Mouse (Mus musculus): ENCODE data around the gene Vsig10. TPM values are rescaled to one million over a fixed set of nuclear protein-coding genes. Genes with fewer than 3 reads are reported as not detected.
"Not testable (repeated sequence)": the region's sequence is repeated elsewhere in the genome, so short reads cannot be mapped to it uniquely, and the experiment has no call there.

The Vsig10 gene
- 1 to 10 TPM; 7.2 to 7.7 TPM for total RNA-seq (2021)
- long read RNA-seq, experiment 1, partial matches to known transcripts: 0 of 2 reads
- long read RNA-seq, experiment 1, other reads (novel, unspliced or antisense): 2 of 2 reads
- long read RNA-seq, experiment 2, partial matches to known transcripts: 0 of 1 reads
- long read RNA-seq, experiment 2, other reads (novel, unspliced or antisense): 1 of 1 reads

- peak; percentile 80 to 86 for DNase-seq
Measured at GRCm38 (mm10) chr5:117318741-117319629, at the start of gene Vsig10. Vsig10 (plus strand) TSS chr5:117319083.

DNA sequence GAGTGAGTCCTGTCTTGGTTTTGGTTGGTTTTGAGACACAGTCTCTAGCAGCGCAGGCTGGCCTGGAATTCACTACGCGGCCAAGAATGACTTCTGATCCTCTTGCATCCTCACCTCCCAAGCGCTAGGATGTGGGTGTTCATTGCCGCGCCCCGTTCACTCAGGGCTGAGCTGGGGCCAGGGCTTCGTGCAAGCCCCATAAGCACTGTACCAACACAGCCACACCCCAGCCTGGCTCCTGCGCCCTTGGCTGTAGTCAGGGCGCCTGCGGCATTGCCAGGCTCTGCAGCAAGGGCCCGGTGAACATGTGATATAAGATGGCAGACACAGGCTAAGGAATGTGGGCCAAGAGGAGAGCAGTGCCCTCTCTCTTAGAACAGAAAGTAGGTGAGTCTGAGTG is 49.5 kb upstream of the Vsig10 start:
- no peak for DNase-seq

DNA sequence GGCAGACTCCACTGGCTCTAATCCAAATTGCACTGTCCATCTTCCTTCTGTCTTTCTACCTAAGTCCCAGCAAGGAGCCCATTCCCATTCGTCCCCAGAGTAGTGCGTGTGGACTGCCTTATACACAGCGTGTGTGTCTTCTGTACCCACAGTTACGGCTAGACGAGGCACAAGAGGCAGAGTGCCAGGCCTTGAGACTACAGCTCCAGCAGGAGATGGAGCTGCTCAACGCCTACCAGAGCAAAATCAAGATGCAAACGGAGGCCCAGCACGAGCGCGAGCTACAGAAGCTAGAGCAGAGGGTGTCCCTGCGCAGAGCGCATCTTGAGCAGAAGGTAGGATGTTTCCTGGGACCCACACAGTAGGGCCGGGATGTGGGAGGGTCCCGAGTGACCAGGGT is 46.9 kb upstream of the Vsig10 start:
- no peak for DNase-seq

- DNase-seq: peak in 1 of 2 experiments; percentile 25
Measured at GRCm38 (mm10) chr5:117274817-117275216, 44.1 kb upstream of the Vsig10 start.

- DNase-seq: no peak
Measured at GRCm38 (mm10) chr5:117277784-117278183, 41.1 kb upstream of the Vsig10 start.

GRCm38 (mm10) chr5:117278809-117279668 is 39.8 kb upstream of the Vsig10 start:
- DNase-seq: peak; percentile 42 to 56

DNA sequence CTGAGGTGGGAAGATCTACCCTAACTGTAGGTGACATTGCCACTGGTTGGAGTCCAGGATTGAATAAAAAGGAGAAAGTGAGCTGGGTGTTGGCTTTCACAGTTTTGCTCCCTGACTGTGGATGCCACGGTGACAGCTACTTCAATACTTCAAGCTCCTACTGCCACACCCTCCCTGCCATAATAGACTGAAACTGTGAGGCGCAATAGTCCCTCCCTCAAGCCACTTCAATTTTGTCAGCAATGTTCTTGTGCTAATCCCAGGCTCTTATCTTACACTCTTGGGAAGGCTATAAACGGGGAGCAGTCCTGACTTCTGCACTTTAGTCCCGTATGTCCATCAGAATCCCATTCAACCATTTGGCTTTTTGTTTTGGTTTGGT is 39.2 kb upstream of the Vsig10 start:
- no peak for DNase-seq

DNA sequence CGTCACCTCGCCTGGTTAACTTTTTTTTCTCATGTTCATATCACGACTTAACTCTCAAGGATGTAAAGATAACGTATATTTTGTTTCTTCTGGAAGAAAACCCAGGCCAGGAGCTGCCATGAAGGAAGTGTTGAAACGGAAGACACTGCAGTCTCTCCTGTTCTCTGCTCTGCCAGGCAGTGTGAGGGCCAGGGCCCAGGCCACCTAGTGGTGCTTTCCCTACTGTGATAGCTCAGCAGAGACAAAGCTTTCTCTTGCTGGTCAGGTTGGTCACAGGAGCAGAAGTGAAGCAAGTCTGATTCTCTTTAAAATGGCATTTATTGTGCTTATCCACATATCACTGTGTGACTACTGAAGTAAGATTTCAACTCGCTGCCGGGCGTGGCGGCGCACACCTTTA is 37.3 kb upstream of the Vsig10 start:
- no peak for DNase-seq

- no peak for DNase-seq
Measured at GRCm38 (mm10) chr5:117282360-117282759, 36.5 kb upstream of the Vsig10 start.

DNA sequence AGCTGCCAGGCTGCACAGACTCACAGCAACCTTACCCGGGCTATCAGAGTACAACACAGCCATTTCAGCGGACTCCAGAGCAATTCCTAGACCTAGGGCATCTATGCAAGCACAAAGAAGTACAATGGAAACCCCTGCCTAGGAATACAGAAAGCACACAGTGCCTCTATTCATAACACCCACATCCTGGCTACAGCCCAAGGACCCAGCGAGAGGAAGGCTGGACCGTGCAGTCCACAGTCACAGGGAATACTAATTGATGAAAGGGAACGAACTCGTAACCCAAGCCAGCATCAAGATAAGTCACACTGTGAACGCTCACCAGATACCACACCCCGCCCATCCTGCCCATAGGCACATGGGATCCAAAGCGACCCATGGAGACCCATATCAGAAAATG is 34.9 kb upstream of the Vsig10 start:
- DNase-seq: no peak

DNA sequence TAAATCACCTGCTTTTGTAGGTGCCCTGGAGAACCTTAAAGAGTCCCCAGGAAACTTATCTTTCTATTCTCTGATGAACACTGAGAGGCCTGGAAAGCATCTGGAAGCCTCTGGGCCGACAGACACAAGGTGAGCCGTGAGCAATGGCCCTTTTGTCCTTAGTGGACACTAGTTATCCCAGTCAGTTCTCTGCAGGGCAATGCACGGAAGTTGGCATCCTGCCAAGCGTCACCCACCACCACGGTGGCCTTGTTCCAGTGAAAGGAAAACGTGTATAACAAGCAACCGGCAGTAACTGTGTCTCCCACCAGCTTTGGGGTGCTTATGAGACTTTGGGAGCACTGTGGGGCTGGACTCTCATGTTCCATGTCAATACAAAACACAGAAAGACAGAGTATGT is 34.2 kb upstream of the Vsig10 start:
- no peak for DNase-seq

- DNase-seq: no peak
Measured at GRCm38 (mm10) chr5:117285266-117285665, 33.6 kb upstream of the Vsig10 start.

DNA sequence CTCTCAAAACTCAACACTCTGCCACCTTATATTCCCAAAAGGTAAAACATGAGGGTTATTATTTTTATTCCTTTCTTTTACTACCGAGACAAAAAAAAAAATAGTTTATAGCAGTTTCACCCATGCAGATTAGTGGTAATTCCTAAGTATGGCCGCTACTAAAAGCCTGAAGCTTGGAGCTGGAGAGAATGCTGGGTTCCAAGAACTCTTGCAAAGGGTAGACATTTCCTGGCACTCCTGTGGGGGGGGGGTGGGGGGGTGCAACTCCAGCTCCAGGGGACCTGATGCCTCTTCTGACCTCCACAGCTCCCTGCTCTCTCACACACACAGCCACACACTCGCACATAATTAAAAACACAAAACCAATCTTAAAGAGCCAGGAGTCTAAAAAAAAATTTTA is 32.6 kb upstream of the Vsig10 start:
- no peak for DNase-seq

DNA sequence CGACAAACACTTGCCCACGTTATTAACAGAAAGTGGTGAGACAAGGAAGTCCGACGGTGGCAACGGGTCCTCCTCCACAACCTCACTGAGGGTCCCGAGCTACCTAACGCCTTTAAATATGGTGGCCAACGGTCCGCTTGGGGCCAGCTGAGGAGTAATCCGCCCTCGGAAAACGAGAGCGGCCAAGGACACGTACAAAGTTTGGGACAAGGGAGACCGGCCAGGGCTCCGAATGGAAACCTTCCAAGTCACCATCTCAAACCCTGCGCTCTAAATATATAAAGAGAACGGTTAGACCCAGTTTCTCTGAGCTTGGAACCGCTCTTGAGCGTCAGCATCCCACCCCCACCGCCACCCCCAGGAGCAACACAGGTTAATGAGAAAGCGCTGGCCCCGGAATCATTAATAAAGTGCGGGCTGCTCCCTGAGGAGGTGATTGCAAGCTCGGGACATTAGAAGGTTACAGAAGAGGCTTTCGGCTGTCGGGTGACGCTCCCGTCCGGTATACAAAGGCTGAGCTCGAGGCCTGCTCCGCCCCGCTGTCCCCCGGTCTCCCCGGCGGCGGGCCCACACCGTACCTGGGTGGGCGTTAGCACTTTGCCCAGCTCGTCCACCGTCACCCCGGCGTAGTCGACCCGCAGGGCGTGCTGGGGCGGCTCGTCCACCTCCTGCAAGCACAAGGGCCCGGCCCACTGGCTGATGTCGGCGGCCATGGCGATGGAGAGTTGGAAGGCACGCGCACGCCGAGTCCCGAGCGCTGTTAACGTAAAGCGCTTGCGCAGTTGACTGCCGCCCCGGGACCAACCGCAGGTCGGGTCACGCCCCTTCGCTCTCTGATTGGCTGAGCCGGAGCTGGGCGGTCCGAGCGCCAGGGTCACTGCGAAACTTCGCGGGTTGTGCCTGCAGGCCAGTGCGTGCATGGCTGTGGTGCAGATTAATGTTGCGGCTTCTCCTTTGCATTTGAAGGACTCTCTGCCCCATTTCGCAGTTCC is 31.8 kb upstream of the Vsig10 start, which contains the start of gene Pebp1:
TSS of gene Pebp1 (minus strand) at position 795 of the 992 bp plus-strand sequence.
- DNase-seq: peak; percentile 97 to 98

GRCm38 (mm10) chr5:117289646-117290045 is 29.2 kb upstream of the Vsig10 start:
- DNase-seq: no peak

GRCm38 (mm10) chr5:117290081-117290480 is 28.8 kb upstream of the Vsig10 start:
- DNase-seq: no peak

DNA sequence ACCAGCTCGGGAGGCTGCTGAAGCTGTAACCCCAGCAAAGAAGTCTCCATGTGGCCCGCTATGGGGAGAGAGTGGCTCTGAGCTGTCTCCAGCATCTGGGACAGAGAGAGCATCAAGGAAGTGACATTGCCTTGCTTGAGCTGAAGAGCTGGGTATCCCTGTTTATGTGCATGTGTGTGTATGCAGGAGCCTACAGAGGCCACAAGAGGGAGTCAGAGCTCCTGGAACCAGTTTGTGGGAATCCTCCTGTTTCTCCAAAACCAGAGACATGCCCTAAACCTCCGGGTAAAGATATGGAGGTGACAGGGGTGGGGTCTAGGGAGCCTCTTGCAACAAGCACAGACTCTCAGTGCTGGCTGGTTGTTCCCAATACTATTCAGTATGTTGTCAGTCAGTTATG is 27.6 kb upstream of the Vsig10 start:
- DNase-seq: no peak

GRCm38 (mm10) chr5:117292547-117292946 is 26.3 kb upstream of the Vsig10 start:
- DNase-seq: no peak

- DNase-seq: not testable (repeated sequence)
Measured at GRCm38 (mm10) chr5:117293776-117294175, 25.1 kb upstream of the Vsig10 start.

DNA sequence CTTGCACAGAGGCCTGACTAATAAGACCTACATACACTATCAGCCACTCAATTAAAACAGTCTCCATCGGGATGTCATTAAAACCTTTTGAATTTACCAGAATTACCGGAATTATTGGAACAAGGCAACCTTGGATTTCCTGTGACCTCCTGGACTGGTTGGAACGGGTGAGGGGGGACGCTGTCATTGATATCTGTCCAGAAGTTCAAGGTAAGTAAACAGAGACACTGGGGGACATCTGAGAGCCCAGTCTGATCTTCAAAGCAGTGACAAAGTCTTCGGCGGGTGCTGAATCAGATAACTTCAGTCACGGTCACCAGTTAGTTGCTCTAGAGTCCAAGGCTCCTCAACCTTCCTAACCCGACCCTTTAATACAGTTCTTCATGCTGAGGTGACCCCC is 23.9 kb upstream of the Vsig10 start:
- no peak for DNase-seq

- DNase-seq: no peak
Measured at GRCm38 (mm10) chr5:117302899-117303298, 16.0 kb upstream of the Vsig10 start.
